Mouse (Mus musculus): ENCODE data around the gene Sh3gl2. TPM values are rescaled to one million over a fixed set of nuclear protein-coding genes. Genes with fewer than 3 reads are reported as not detected.

The Sh3gl2 gene
- polyA plus RNA-seq, 1 experiment: not detected

- Histone ChIP-seq H3K4me1 (ENCODE audit: control insufficient read depth, insufficient read depth, insufficient read length, low read length) (no peaks in the 10 kb centered on the region), H3K4me3 (ENCODE audit: insufficient read depth, low read depth, low read length) (no peak overlapping the region)
Observed at GRCm38 (mm10) chr4:85398765-85399164, 193.8 kb downstream of the Sh3gl2 start.

GRCm38 (mm10) chr4:85402823-85403222 is 197.9 kb downstream of the Sh3gl2 start:
- Histone ChIP-seq H3K27ac (replicated peaks; ENCODE audit: low read depth, low read length) (no peak overlapping the region), H3K4me3 (ENCODE audit: insufficient read depth, low read depth, low read length) (no peak overlapping the region), H3K4me1 (ENCODE audit: control insufficient read depth, insufficient read depth, insufficient read length, low read length) (no peaks in the 10 kb centered on the region)

More at GRCm38 (mm10) chr4:85398765-85399164, 193.8 kb downstream of the Sh3gl2 start:
- H3K27ac ChIP-seq (replicated peaks; ENCODE audit: low read depth, low read length): no peak overlapping the region

GRCm38 (mm10) chr4:85404424-85405194 is 199.7 kb downstream of the Sh3gl2 start:
- no peak overlapping the region for H3K4me3 ChIP-seq (ENCODE audit: insufficient read depth, low read depth, low read length)
- H3K4me1 ChIP-seq (ENCODE audit: control insufficient read depth, insufficient read depth, insufficient read length, low read length): no peaks in the 10 kb centered on the region
- H3K27ac ChIP-seq (replicated peaks; ENCODE audit: low read depth, low read length): no peak overlapping the region

- Histone ChIP-seq H3K27ac (replicated peaks; ENCODE audit: low read depth, low read length) (no peak overlapping the region), H3K4me3 (ENCODE audit: insufficient read depth, low read depth, low read length) (no peak overlapping the region), H3K4me1 (ENCODE audit: control insufficient read depth, insufficient read depth, insufficient read length, low read length) (no peaks in the 10 kb centered on the region)
Observed at GRCm38 (mm10) chr4:85405276-85405675, 200.3 kb downstream of the Sh3gl2 start.

GRCm38 (mm10) chr4:85416466-85416865 is 211.5 kb downstream of the Sh3gl2 start:
- H3K27ac ChIP-seq (replicated peaks; ENCODE audit: low read depth, low read length): no peak overlapping the region
- H3K4me3 ChIP-seq (ENCODE audit: insufficient read depth, low read depth, low read length): no peak overlapping the region
- no peaks in the 10 kb centered on the region for H3K4me1 ChIP-seq (ENCODE audit: control insufficient read depth, insufficient read depth, insufficient read length, low read length)

GRCm38 (mm10) chr4:85420429-85420828 is 215.5 kb downstream of the Sh3gl2 start:
- Histone ChIP-seq H3K4me3 (ENCODE audit: insufficient read depth, low read depth, low read length) (no peak overlapping the region), H3K27ac (replicated peaks; ENCODE audit: low read depth, low read length) (no peak overlapping the region), H3K4me1 (ENCODE audit: control insufficient read depth, insufficient read depth, insufficient read length, low read length) (no peaks in the 10 kb centered on the region)

- Histone ChIP-seq H3K4me3 (ENCODE audit: insufficient read depth, low read depth, low read length) (no peak overlapping the region), H3K27ac (replicated peaks; ENCODE audit: low read depth, low read length) (no peak overlapping the region)
Observed at GRCm38 (mm10) chr4:85426211-85426610, 221.3 kb downstream of the Sh3gl2 start.

GRCm38 (mm10) chr4:85432786-85433185 is 227.9 kb downstream of the Sh3gl2 start:
- H3K4me1 ChIP-seq (ENCODE audit: control insufficient read depth, insufficient read depth, insufficient read length, low read length): no peaks in the 10 kb centered on the region
- no peak overlapping the region for H3K4me3 ChIP-seq (ENCODE audit: insufficient read depth, low read depth, low read length)
- H3K27ac ChIP-seq (replicated peaks; ENCODE audit: low read depth, low read length): no peak overlapping the region

More at GRCm38 (mm10) chr4:85426211-85426610, 221.3 kb downstream of the Sh3gl2 start:
- no peaks in the 10 kb centered on the region for H3K4me1 ChIP-seq (ENCODE audit: control insufficient read depth, insufficient read depth, insufficient read length, low read length)

GRCm38 (mm10) chr4:85434734-85435133 is 229.8 kb downstream of the Sh3gl2 start:
- Histone ChIP-seq H3K4me1 (ENCODE audit: control insufficient read depth, insufficient read depth, insufficient read length, low read length) (no peaks in the 10 kb centered on the region), H3K27ac (replicated peaks; ENCODE audit: low read depth, low read length) (no peak overlapping the region), H3K4me3 (ENCODE audit: insufficient read depth, low read depth, low read length) (no peak overlapping the region)

- Histone ChIP-seq H3K4me3 (ENCODE audit: insufficient read depth, low read depth, low read length) (no peak overlapping the region), H3K4me1 (ENCODE audit: control insufficient read depth, insufficient read depth, insufficient read length, low read length) (no peaks in the 10 kb centered on the region), H3K27ac (replicated peaks; ENCODE audit: low read depth, low read length) (no peak overlapping the region)
Observed at GRCm38 (mm10) chr4:85438813-85439212, 233.9 kb downstream of the Sh3gl2 start.

GRCm38 (mm10) chr4:85483586-85483985 is 278.7 kb downstream of the Sh3gl2 start:
- H3K4me3 ChIP-seq (ENCODE audit: insufficient read depth, low read depth, low read length): no peak overlapping the region
- no peaks in the 10 kb centered on the region for H3K4me1 ChIP-seq (ENCODE audit: control insufficient read depth, insufficient read depth, insufficient read length, low read length)
- no peak overlapping the region for H3K27ac ChIP-seq (replicated peaks; ENCODE audit: low read depth, low read length)

- Histone ChIP-seq H3K4me3 (ENCODE audit: insufficient read depth, low read depth, low read length) (no peak overlapping the region), H3K4me1 (ENCODE audit: control insufficient read depth, insufficient read depth, insufficient read length, low read length) (no peaks in the 10 kb centered on the region), H3K27ac (replicated peaks; ENCODE audit: low read depth, low read length) (no peak overlapping the region)
Observed at GRCm38 (mm10) chr4:85486316-85486946, 281.5 kb downstream of the Sh3gl2 start.

GRCm38 (mm10) chr4:85505718-85506117 is 300.8 kb downstream of the Sh3gl2 start:
- no peaks in the 10 kb centered on the region for H3K4me1 ChIP-seq (ENCODE audit: control insufficient read depth, insufficient read depth, insufficient read length, low read length)

GRCm38 (mm10) chr4:85506976-85507375 is 302.1 kb downstream of the Sh3gl2 start:
- Histone ChIP-seq H3K4me1 (ENCODE audit: control insufficient read depth, insufficient read depth, insufficient read length, low read length) (no peaks in the 10 kb centered on the region), H3K27ac (replicated peaks; ENCODE audit: low read depth, low read length) (no peak overlapping the region), H3K4me3 (ENCODE audit: insufficient read depth, low read depth, low read length) (no peak overlapping the region)

More at GRCm38 (mm10) chr4:85505718-85506117, 300.8 kb downstream of the Sh3gl2 start:
- Histone ChIP-seq H3K27ac (replicated peaks; ENCODE audit: low read depth, low read length) (no peak overlapping the region), H3K4me3 (ENCODE audit: insufficient read depth, low read depth, low read length) (no peak overlapping the region)

- Histone ChIP-seq H3K4me1 (ENCODE audit: control insufficient read depth, insufficient read depth, insufficient read length, low read length) (no peaks in the 10 kb centered on the region), H3K27ac (replicated peaks; ENCODE audit: low read depth, low read length) (no peak overlapping the region), H3K4me3 (ENCODE audit: insufficient read depth, low read depth, low read length) (no peak overlapping the region)
Observed at GRCm38 (mm10) chr4:85507491-85507890, 302.6 kb downstream of the Sh3gl2 start.

GRCm38 (mm10) chr4:85513288-85513687 is 308.4 kb downstream of the Sh3gl2 start:
- Histone ChIP-seq H3K4me3 (ENCODE audit: insufficient read depth, low read depth, low read length) (no peak overlapping the region), H3K4me1 (ENCODE audit: control insufficient read depth, insufficient read depth, insufficient read length, low read length) (0 out of 2 replicates have a peak, but pooled peaks cover 2% of the 10 kb centered on the region), H3K27ac (replicated peaks; ENCODE audit: low read depth, low read length) (no peak overlapping the region)
